Mouse (Mus musculus): ENCODE data around the gene Noct. TPM values are rescaled to one million over a fixed set of nuclear protein-coding genes. Genes with fewer than 3 reads are reported as not detected.
A peak's percentile ranks its signal among the peaks of the same experiment; 100 is the strongest.

The Noct gene
- total RNA-seq, 2 experiments from 2014 or later: 11.0 to 12.3 TPM

DNA sequence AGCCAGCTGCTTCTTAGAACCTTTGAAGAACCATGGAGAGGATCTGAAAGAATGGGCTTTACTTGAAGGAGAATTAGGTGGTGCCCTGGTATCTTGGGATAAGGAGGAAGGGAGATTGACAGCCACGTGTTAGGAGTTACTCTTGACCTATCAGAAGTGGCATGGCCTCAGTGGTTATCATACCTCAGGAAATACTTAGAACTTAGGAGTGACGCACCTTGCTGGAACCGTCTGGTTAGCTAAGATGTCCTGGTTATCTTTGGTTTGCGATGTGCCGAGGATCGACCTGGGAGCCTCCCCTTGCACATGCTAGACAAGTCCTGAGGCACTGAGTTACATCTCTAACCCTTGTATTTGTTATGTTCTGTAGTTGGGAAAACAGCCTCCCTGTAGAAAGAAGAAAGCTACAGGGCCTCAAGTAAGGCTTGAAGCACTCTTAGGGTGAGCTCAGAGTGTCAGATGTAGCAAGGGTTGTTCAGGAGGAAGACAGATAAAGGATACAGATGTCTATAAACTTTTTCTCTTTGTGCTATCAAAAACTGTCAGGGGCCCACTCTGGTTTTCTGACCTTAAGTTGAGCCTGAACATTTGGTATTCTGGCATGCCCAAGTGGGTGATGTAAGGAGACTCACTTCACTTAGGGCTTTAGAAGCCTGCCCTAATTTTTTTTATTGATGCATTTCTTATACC lies 6.0 kb downstream of the Noct start:
- no peak for DNase-seq (ENCODE audit: low spot score in 2 of 2)

DNA sequence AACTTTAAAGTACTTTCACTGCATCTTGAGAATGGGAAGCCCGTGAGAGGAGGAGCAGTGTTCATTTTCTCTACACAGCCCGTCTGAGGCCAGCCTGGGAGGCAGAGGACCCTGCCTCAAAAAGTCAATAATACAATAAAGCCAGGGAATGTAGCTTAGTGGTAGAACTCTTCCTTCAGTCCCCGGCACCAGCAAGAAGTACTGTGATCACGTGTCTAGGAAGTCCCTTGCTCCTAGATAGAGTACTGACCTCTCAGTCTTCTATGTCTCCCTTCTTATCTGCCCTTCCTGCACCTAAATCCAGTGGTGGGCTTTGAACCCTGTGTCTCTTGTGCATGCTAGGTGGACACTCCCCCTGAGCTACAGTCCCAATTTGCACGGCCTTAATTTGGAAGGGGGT lies 6.6 kb downstream of the Noct start:
- DNase-seq (ENCODE audit: low spot score in 2 of 2): no peak

- DNase-seq (ENCODE audit: low spot score in 2 of 2): no peak
These were observed 7.3 kb downstream of the Noct start for GRCm38 (mm10) chr3:51231499-51231898.

DNA sequence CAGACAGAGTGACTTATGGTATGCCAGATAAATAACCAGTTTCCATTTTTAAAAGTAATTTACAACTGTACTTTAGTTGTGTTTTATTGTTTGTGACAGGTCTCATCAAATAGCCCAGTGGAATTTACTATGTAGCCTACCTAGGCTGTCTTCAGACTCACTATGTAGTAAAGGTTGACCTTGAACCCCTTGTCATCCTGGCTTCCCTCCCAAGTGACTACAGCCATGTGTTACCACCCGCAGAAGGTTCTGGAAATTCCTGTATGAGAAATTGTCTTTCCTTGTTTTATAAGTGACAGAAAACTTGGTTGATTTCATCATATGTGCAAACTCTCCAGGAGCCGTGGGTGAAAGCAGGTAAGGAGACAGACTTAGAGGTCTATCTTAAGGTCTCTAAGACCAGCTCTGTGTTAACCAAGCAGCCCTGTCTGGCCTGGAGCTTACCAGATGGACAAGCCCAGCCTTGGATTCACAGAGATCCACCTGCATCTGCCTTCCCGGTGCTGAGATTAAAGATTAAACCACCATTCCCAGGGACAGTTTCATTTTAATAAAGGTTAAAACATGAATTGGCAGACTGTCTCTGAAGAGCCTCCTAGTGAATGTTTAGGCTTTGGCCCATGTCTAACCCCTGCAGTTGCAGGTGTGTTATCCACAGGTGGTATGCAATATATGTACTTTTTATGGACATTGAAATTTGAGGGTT lies 8.1 kb downstream of the Noct start:
- no peak for DNase-seq (ENCODE audit: low spot score in 2 of 2)

GRCm38 (mm10) chr3:51233474-51233873 lies 9.2 kb downstream of the Noct start:
- no peak for DNase-seq (ENCODE audit: low spot score in 2 of 2)

DNA sequence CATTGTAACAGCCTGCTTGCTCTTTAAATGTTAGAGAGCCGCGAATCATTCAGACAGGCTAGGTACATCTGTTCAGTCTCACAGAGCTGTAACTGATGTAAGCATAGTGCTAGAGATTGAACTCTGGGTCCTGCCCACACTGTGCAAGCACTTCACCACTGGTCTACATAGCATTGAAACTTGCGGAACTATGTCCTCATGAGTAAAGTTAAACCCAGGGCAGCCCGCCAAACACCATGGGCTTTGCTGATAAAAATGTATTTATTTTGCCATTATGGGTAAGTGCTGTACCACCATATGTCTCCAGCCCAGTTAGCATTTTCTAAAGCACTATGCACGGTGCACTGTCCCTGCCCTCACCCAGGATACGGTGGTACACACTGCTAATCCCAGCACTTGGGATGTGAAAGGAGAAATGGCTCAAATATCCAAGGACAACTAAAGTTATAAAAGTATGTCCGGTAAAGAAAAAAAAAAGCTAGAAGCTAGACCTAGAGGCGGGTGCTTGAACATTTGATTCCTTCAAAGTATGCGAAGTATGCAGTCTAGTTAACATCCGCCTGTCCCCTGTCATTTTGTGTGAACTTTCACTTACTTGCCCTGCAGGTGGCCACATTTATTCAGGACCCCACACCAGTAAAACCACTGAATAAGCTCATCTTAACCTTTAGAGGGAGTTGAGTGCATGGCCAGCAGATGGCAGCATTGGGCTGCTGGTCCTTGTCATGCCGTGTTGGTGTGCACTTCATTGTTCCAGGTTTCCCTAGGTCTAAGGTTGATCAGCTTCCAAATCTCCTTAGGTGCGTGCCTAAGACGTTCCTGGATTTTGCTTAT lies 9.9 kb downstream of the Noct start:
- DNase-seq (ENCODE audit: low spot score in 2 of 2): peak; percentile 70 to 81

DNA sequence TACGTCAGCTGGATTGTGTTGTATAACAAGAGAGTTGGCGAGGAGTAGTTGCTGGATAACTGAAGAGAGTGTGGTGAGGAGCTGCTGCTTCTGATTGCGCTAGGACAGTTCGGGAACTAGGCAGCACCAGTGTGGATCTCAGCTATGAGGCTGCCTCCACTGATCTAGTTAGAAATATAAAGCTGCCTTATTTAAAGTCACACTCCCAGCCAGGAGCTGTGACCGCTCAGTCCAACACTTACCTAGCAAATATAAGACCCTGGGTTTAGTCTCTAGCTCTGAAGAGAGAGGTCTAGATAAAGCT lies 10.5 kb downstream of the Noct start:
- DNase-seq (ENCODE audit: low spot score in 2 of 2): no peak

- DNase-seq (ENCODE audit: low spot score in 2 of 2): no peak
These were observed 14.3 kb downstream of the Noct start for GRCm38 (mm10) chr3:51238515-51238914.

DNA sequence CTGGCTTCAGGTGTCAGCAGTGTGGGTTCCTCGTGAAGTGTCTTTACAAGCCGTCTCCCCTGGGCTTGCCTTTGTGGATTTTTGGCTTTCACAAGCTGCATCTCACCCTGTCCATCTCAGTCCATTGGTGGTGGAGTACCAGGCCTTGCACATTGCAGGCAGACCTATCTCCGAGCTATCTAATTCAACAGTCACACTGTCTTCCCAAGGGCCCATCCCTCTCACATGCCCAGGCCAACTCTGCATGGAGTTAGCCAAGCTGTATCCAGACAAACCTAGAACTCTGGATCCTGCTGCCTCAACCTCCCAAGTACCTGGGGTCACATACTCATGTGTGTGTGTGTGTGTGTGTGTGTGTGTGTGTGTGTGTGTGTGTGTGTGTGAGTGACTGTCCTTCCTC lies 15.3 kb downstream of the Noct start:
- no peak for DNase-seq (ENCODE audit: low spot score in 2 of 2)

DNA sequence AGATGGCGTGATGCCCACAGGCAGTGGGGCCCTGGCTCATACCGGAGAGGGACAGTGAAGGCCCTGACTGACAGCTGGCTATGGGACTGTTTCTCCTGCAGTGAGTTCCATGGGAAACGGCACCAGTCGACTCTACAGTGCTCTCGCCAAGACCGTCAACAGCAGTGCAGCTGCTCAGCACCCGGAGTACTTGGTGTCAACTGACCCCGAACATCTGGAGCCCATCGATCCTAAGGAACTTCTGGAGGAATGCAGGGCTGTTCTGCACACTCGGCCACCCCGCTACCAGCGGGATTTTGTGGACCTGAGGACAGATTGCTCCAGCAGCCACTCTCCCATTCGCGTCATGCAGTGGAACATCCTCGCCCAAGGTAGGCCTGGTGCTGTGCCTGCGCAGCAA lies 23.5 kb downstream of the Noct start:
- DNase-seq (ENCODE audit: low spot score in 2 of 2): peak in 1 of 2 experiments; percentile 49

- no peak for DNase-seq (ENCODE audit: low spot score in 2 of 2)
These were observed 24.4 kb downstream of the Noct start for GRCm38 (mm10) chr3:51248600-51248999.

DNA sequence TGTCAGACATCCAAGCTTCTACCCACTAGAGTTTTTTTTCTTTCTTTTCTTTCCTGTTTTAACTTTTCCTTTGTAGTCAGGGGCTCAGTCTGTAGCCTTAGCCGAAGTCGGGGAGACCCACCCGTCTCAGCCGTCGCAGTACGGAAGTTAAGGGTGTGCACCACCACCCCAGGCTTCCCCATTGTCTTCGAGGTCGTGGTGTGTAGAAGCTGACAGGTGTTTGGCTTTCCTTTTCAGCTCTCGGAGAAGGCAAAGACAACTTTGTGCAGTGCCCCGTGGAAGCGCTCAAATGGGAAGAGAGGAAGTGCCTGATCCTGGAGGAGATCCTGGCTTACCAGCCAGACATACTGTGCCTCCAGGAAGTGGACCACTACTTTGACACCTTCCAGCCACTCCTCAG lies 25.2 kb downstream of the Noct start:
- DNase-seq (ENCODE audit: low spot score in 2 of 2): no peak

DNA sequence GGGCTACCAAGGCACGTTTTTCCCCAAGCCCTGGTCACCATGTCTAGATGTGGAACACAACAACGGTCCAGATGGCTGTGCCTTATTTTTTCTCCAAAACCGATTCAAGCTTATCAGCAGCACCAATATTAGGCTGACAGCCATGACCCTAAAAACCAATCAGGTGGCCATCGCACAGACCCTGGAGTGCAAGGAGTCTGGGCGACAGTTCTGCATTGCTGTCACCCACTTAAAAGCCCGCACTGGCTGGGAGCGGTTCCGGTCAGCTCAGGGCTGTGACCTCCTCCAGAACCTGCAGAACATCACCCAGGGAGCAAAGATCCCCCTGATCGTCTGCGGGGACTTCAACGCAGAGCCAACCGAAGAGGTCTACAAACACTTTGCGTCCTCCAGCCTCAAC lies 25.6 kb downstream of the Noct start:
- no peak for DNase-seq (ENCODE audit: low spot score in 2 of 2)

GRCm38 (mm10) chr3:51251057-51251456 lies 26.8 kb downstream of the Noct start:
- no peak for DNase-seq (ENCODE audit: low spot score in 2 of 2)

GRCm38 (mm10) chr3:51252223-51252622 lies 28.0 kb downstream of the Noct start:
- no peak for DNase-seq (ENCODE audit: low spot score in 2 of 2)

DNA sequence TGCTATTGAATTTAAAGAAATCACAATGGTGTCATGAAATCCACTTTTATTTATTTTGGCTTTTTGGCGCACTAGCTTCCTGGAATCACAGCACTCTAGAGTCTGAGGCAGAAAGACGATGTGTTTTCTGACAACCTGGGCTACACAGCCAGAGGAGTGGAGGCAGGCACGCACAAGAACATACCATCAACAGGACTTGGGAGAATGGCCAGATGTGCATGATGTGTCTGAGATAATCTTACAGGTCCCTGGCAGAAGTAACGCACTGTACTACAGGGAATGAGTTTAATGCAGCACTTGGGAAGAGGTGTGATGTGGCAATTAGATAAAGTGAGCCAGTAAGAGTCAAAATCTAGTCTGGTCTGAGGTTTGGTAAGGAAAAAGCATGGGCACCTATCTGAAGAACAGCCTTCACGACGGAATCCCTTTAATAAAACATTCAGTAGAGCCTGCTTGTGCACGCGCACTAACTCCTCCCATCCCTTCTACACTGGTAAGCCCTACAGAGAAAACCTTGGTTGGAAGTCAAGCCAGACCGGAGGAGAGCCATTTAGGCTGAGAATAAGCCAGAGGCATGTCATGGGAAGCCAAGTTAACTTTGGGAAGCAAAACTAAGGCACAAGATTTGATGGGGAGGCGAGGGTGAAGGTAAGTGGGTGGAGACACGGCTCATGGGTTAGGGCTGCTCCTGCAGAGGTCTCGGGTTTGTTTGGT lies 28.6 kb downstream of the Noct start:
- DNase-seq (ENCODE audit: low spot score in 2 of 2): no peak

- DNase-seq (ENCODE audit: low spot score in 2 of 2): no peak
These were observed 30.5 kb downstream of the Noct start for GRCm38 (mm10) chr3:51254784-51255183.

DNA sequence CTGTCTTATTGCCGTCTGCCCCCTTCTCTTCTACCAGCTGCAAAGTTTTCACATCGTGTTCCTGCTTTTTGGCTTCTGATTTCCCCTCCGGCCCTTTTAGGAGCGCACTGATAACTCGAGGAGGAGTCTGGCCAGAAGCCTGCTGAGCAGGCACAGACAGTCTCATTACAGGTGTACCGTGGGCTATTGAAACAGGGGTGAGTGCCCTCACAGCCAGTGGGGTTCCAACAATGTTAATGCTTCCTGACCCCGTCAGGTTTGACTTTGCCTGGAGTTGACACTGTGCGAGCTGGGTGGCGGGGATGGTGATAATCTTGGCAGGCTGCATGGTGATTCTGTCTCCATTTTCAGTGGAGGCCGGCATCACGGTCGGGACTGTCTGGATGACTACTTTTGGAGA lies 32.2 kb downstream of the Noct start:
- no peak for DNase-seq (ENCODE audit: low spot score in 2 of 2)

GRCm38 (mm10) chr3:51258070-51258469 lies 33.8 kb downstream of the Noct start:
- no peak for DNase-seq (ENCODE audit: low spot score in 2 of 2)

- no peak for DNase-seq (ENCODE audit: low spot score in 2 of 2)
These were observed 38.7 kb downstream of the Noct start for GRCm38 (mm10) chr3:51262942-51263341.

GRCm38 (mm10) chr3:51268434-51268833 lies 44.2 kb downstream of the Noct start:
- no peak for DNase-seq (ENCODE audit: low spot score in 2 of 2)
